Comparison of ENCODE assay signal across 8 mouse cellular contexts in the genomic region with DNA sequence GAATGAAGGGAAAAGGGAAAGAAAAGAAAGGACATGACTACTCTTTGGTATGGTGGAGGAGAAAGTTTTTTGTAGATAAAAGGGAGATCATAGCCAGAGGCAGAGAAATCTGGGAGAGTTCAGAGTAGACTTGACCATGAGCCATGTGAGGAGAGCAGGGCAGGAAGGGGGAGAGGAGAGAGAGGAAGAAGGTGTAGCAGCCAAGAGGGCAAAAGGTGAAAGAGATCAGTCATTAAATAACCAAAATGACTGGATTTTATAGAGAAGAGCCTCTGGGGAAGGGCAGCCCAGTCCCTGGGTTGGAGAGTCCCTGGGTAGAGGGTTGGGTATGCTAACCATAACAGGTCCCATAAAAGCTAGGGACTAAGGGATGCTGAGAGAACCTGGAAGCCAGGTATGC. TPM values are rescaled to one million over a fixed set of nuclear protein-coding genes. Genes with fewer than 3 reads are reported as not detected.
DNase-seq lines count a peak whose midpoint lies in the region; ATAC-seq and TF ChIP-seq lines count a peak whose summit lies in the region.

No protein-coding gene starts in this region.

- 0 out of 2 replicates have a peak, but pooled peaks have one; percentile 4 for ATAC-seq in forebrain, embryonic 14.5 days
- 0 out of 2 replicates have a peak, but pooled peaks have one; percentile 21 for ATAC-seq in neural tube, embryonic 12.5 days (ENCODE audit: low FRiP score, low read depth)

- peaks cover 6% of the 10 kb centered on the region; the same call in 1 of the 2 replicates for H3K4me1 ChIP-seq in forebrain, embryonic 14.5 days (ENCODE audit: control insufficient read depth, insufficient read depth, low read length)
- 0 out of 2 replicates have a peak, but pooled peaks cover 6% of the 10 kb centered on the region for H3K4me1 ChIP-seq in neural tube, embryonic 12.5 days

- no peaks in the 10 kb centered on the region for H3K27me3 ChIP-seq in forebrain, embryonic 14.5 days (replicated peaks; ENCODE audit: control insufficient read depth, insufficient read depth, low read length)
- H3K27me3 ChIP-seq in neural tube, embryonic 12.5 days (replicated peaks): no peaks in the 10 kb centered on the region

- peak overlapping the region; percentile 72 for H3K4me2 ChIP-seq in forebrain, embryonic 14.5 days (ENCODE audit: low read length)
- H3K4me2 ChIP-seq in neural tube, embryonic 12.5 days (replicated peaks): peak overlapping the region; percentile 65

- no peak overlapping the region; the same call in 1 of the 2 replicates for H3K9ac ChIP-seq in forebrain, embryonic 14.5 days (ENCODE audit: low read length)
- H3K9ac ChIP-seq in neural tube, embryonic 12.5 days: no peak overlapping the region

- H3K4me3 ChIP-seq in layer of hippocampus, adult 2 months: peak overlapping the region; percentile 100
- H3K4me3 ChIP-seq in forebrain, embryonic 14.5 days (ENCODE audit: low read depth, low read length): peak overlapping the region; percentile 80; the same call in 1 of the 2 replicates
- no peak overlapping the region; the same call in 1 of the 2 replicates for H3K4me3 ChIP-seq in neural tube, embryonic 12.5 days

- no peak overlapping the region for H3K27ac ChIP-seq in layer of hippocampus, adult 2 months
- H3K27ac ChIP-seq in forebrain, embryonic 14.5 days (ENCODE audit: low read depth, low read length): no peak overlapping the region
- no peak overlapping the region for H3K27ac ChIP-seq in neural tube, embryonic 12.5 days

- DNase-seq in layer of hippocampus, adult 2 months (ENCODE audit: low spot score in 2 of 2): no peak
- no peak for DNase-seq in layer of hippocampus, postnatal 25 days (ENCODE audit: extremely low spot score in 1 of 2, low spot score in 1 of 2)
- no peak for DNase-seq in forebrain, embryonic 14.5 days (ENCODE audit: low spot score)
- DNase-seq in kidney, postnatal 36 days: peak; percentile 31 to 52
- DNase-seq in right cerebral cortex, adult 2 months (ENCODE audit: low spot score in 2 of 2): no peak
- no peak for DNase-seq in left cerebral cortex, adult 18-20 months (ENCODE audit: low spot score in 2 of 2)
- DNase-seq in ovary, adult 18-20 months (ENCODE audit: low spot score): no peak

- H3K9me3 ChIP-seq in forebrain, embryonic 14.5 days (replicated peaks; ENCODE audit: control insufficient read depth, low read length): no peaks in the 10 kb centered on the region
- no peaks in the 10 kb centered on the region for H3K9me3 ChIP-seq in neural tube, embryonic 12.5 days

- TF ChIP-seq CTCF in layer of hippocampus, adult 2 months (conservative IDR thresholded peaks at IDR 0.05): no peak

- 0 out of 2 replicates have a peak, but pooled peaks cover 3% of the 10 kb centered on the region for H3K36me3 ChIP-seq in forebrain, embryonic 14.5 days (ENCODE audit: control insufficient read depth, insufficient read depth, low read length)
- no peaks in the 10 kb centered on the region; the same call in 1 of the 2 replicates for H3K36me3 ChIP-seq in neural tube, embryonic 12.5 days

RNA-seq across cellular contexts. Expression of gene Mtmr10, which starts 0.9 kb away (rescaled TPM):
- 10 to 100 TPM; 14.9 to 18.7 TPM for total RNA-seq in layer of hippocampus, adult 2 months (2021)
- total RNA-seq in layer of hippocampus, postnatal 25 days (2021): 10 to 100 TPM; 16.6 to 18.7 TPM
- polyA plus RNA-seq in forebrain, embryonic 14.5 days (2014; fragmentation: Nextera tagmentation; extraction: Ambion mirVana): 8.5 and 8.6 TPM in 2 replicates
- polyA plus RNA-seq in neural tube, embryonic 12.5 days (2016; fragmentation: Nextera tagmentation; extraction: Ambion mirVana): 13.6 and 14.5 TPM in 2 replicates
- 10 to 100 TPM; 16.3 to 17.4 TPM for total RNA-seq in left cerebral cortex, adult 18-20 months (2021)

Comparison
In these comparisons a context has a peak if more than half of its experiments do, and no peak if none do; other contexts are left out.
1. DNase-seq: peak in kidney, postnatal 36 days (2 of 2); none in layer of hippocampus, adult 2 months (0 of 2), layer of hippocampus, postnatal 25 days (0 of 2), forebrain, embryonic 14.5 days (single experiment), right cerebral cortex, adult 2 months (0 of 2), left cerebral cortex, adult 18-20 months (0 of 2) and ovary, adult 18-20 months (single experiment).